Mouse (Mus musculus) bone marrow, adult 2 months (tissue): ENCODE measurements around the gene Tbc1d30.

Source experiments
- CTCF ChIP-seq: fragments of 200-500 bp; IDR thresholded peaks from 2 replicates; pipeline ENCODE4 v1.5.1; 2011; ENCODE audit warnings: low read length, control low read depth; ENCODE audit not compliant: control insufficient read depth, insufficient read depth
- POLR2A ChIP-seq: fragments of 200-500 bp; IDR thresholded peaks from 2 replicates; pipeline ENCODE4 v1.6.1; 2011; ENCODE audit warnings: low read depth, mild to moderate bottlenecking, control low read depth, low read length, borderline replicate concordance; ENCODE audit not compliant: control insufficient read depth

DNA sequence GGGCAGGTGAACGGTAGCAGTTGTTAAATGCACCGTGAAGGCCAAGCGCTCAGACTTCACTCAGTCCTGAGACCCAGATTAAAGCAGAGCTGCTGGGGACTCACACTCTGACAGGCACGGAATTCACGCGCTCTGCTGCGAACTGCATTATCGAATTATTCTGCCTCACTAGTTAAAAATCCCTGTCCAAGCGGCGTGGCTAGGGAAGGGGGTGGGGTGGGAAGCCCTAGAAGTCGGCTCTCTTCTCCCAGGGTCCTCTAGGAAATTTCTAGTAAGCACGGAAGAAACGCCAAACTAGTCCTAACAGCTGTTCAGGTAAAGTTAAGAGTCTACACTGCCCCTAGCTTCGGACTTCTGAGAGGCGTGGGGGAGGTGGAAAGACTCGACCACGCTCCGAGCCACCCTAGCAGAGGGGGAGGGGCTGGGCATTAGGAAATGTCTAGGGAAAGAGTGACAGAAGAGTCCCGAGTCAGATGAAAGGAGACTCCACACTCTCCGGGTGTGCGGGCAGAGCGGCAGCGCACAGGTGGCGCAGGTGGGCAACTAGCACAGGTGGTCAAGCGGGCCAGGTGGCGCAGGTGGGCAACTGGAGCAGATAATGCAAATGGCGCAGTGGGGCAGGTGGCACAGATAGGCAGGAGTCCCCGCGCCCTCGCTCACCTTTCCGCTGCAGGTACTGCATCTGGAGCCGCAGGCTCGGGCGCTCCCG, 567 bp downstream of the Tbc1d30 start:
- TF ChIP-seq CTCF (no peak), POLR2A (0 out of 2 replicates have a peak, but pooled peaks have one; percentile 1)
